Mouse (Mus musculus) regulatory T cell (primary cell): ENCODE results near the gene Pnmal1.

Experiments used
- in situ Hi-C: fragments of 300-600 bp; cut with MboI, MseI; formaldehyde crosslinking; loops from one replicate; pipeline ENCODE4 v1.15.1; 2025; ENCODE audit warnings: high pct_unique_total_duplicates

The Pnmal1 gene

DNA sequence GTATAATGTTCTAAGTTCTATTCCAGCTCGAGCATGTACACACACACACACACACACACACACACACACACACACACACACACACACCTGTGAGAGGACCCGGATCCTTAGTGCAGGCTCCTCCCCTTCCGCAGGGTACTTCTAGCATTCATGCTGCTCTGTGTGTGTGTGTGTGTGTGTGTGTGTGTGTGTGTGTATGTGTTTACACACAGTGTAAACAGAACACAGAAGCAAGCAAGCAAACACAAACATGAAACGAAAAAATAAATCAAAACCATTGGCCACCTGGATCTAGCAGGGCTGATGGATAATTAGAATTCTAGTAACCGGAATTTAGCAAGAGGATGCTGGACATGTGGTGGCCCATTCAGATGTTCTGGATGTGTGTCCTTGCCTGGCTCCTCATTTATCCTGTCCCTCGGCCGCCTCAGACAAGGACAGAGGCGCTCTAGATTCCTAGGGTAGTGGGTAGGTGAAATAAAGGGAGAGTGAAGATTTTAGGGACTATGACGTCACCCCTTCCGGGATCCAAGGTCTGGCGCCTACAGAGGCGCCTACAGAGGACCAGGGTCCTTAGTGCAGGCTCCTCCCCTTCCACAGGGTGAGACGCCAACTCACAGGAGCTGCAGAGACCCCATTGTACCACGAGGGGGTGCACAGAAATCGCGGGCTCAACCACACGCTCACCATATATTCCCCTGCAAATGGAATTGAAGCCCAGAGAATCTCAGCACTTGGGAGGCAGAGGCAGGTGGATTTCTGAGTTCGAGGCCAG, 8.4 kb upstream of the Pnmal1 start:
- in situ Hi-C loops: loop anchor here (5.0 kb wide), 2 partner anchors 46 to 106 kb away; no protein-coding TSS in a partner anchor

DNA sequence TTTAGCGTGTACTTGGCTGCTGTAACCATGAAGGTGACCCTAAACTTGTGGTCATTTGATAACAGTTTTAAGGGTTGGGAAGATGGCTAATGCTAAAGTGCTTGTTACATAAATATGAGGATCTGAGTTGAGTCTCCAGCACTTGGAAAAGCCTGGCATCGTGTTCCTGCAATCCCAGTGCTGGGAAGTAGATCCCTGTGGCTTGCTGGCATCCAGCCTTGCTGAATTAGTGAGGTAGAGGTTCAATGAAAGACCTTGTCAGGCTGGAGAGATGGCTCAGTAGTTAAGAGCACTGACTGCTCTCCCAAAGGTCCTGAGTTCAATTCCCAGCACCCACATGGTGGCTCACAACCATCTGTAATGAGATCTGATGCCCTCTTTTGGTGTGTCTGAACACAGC, 5.7 kb upstream of the Pnmal1 start:
- in situ Hi-C loops: loop anchor here (5.0 kb wide), 2 partner anchors 44 to 104 kb away; no protein-coding TSS in a partner anchor

DNA sequence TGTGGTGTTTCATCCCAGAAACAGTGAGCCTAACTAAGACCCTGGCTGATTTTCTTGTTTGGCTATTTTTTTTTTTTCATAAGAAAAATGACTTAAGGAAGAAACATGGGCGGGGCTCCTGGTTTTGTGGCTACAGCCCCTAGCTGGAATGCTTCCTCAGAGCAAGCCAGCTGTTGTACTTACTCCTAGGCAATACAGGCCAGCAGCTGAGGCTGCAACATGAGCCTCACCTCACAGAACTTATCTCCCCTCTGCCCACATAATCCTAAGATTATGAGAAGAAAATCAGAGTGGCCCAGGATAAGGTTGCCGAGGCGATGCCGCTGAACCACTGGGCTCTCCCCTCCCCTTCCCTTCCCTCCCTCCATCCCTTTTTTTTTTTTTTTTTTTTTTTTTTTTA, 3.8 kb upstream of the Pnmal1 start:
- in situ Hi-C loops: no loop called here

DNA sequence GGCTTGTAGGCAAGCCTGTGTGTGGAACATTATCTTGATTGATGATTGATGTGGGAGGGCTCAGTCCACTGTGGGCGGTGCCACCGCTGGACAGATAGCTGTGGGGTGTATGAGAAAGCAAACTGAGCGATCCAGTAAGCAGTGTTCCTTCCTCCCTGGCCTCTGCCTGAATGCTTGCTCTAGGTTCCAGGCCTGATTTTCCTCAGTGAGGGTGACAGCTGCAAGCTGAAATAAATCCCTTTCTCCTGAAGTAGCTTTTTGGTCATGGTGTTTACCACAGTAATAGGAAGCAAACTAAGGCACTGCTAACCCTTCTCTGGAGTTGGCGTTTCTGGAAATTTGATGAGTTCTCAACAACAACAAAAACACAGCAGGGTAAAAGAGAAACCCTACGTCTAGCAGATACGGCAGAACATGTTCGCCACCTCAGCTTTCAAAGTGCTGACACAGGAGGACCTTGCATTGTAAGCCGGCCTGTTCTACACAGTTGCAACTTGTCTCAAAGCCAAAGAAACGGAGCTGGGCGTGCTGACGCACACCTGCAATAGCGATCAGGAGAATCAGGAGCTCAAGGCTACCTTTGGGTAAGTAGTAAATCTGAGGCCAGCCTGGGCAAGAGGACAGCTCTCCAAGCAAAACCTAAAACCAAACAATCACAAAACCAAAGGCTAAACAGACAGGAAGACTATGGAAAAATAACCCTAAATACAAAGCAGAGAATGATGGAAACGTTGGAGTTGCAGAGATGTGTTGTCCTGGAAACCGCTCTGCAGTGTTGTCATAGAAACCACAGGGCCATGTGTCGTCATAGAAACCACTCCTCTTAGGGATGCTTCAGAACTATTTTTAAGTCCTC, 2.8 kb upstream of the Pnmal1 start:
- in situ Hi-C loops: no loop called here

DNA sequence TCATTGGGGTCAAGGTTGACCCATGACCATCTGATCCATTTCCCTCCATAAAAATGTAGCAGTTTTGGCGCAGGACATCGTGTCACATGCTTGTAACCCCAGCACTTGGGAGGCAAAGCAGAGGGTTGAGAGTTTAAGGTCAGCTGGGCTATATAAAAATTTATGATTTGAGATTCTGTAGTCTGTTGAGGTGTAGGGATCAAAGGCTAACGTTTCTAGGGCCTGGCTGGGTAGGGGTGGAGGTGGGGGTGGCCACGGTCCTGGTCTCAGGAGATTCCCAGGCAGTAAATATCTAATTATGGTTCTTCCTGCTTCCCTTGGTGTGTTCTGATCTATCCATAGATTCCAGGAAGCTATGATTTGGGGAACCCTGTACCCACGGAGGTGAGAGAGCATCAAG, 2.2 kb downstream of the Pnmal1 start:
- in situ Hi-C loops: no loop called here

DNA sequence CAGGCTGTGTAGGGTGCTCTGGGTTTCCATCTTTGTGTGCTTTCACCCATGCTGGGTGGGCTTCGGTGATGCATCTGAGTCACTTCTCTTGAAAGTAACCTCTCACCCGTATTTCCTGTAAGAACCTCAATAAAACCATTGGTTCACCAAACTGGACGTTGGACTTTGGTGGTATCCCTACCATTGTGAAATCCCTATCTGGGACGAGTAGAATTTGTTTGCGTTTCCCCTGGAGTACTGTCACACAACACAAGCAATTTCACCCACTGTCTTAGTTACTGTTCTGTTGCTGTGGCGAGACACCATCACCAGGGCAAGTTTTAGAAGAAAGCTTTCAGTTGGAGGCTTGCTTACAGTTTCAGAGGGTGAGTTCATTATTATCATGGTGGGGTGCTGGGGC, 8.9 kb downstream of the Pnmal1 start:
- in situ Hi-C loops: no loop called here

DNA sequence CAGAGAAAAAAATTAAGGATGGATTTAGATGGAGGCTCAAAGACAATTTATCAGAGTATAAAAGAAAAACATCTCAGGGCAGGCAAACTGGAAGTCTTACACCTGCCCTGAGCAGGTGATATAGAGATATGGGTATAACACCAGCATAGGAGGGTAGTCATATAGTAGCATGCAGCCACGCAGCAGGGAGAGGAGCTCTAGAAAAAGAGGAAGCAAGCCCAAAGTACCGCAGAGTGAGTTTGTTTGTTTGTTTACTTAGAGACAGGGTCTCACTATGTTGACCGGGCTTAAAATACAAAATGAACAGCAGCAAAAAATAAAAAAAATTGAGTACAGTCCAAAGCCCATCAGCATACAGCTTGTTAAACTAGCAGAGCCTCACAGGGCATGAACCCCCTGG, 11.7 kb downstream of the Pnmal1 start:
- in situ Hi-C loops: no loop called here

DNA sequence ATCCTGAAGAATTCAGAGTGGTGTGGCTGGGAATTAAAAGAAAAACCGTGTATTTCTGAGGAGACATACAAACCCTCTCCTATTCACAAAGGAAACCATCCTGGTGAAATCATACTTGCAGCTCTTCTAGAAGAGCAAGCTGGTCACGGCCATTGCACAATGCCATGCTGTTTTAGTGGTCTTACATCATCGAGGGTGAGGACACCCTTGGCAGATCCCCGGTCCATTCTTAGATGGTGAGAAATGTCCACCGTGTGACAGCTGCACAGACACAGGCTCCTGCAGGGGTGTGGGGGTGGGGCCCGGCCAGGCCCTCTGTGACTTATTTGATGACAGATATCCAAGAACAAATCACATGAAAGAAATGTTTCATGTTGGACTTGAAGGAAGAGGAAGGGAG, 14.5 kb downstream of the Pnmal1 start:
- in situ Hi-C loops: no loop called here

DNA sequence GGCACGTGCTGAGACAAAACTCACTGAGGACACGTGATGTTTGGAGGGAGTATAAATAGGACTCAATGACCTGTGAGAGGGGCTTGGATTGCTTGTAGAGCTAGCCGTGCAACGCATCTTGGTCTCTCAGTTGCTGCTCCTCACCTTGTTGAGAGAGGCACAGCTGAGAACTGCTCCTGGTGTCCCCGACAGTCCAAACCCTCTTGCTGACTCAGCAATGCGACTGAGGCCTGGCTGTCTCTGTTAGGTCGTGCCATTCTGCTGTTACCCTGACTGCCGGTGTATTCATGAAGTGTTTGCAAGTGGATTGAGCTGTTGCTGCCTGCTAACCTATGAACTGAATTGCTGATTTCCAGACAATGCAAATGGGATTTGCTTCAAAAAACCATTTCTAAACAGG, 16.8 kb downstream of the Pnmal1 start:
- in situ Hi-C loops: no loop called here

DNA sequence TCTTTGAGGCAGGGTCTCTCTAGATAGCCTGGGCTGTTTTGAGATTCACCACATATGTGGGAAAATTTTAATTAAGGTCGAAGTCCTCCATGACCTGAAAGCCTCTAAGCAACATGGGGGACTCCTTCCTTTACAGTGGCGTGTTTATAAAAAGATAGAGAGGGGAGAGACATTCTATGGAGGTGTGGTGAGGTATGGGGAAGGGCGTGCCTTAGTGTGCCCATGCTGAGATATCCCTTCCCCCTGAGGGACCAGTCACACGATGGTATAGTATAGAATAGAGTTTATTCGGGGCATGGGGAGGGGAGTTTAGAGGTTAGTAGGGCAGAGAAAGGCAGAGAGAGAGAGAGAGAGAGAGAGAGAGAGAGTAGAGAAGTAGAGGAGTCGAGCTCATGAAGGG, 18.7 kb downstream of the Pnmal1 start:
- in situ Hi-C loops: no loop called here

DNA sequence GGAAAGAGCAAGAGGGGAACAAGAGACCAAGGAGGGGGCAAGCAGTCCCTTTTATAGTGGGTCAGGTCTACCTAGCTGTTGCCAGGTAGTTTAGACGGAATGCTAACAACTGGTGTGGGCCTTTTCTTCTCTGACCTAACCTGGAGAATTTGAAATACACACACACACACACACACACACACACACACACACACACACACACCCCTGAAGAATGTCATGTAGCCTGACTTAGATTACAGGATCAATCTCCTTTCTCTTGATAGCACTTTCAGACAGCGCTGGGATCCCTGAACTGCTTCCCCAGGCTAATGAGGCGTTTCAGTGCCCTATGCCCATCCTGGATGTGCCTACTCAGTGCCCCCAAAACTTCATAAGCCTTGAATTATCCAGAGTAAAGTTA, 19.1 kb downstream of the Pnmal1 start:
- in situ Hi-C loops: no loop called here

DNA sequence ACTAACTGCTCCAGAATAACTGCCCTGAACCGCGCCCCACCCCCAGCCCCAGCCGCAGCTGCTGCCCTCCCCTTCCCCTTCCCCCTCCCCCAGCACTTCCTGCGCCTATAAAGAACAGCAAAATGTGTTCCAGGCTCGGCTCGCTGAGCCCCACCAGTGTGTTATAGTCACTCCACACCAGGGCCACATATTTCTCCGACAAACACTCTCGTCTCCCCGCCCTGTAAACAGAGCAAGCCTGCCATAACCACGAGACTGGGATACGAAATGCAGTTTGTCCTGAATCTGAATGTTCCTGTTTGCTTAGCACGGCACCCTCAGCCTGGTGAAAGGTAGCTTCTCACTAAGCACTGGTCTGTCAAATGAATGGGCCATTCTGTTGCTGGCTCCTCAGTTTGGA, 20.9 kb downstream of the Pnmal1 start:
- in situ Hi-C loops: no loop called here

DNA sequence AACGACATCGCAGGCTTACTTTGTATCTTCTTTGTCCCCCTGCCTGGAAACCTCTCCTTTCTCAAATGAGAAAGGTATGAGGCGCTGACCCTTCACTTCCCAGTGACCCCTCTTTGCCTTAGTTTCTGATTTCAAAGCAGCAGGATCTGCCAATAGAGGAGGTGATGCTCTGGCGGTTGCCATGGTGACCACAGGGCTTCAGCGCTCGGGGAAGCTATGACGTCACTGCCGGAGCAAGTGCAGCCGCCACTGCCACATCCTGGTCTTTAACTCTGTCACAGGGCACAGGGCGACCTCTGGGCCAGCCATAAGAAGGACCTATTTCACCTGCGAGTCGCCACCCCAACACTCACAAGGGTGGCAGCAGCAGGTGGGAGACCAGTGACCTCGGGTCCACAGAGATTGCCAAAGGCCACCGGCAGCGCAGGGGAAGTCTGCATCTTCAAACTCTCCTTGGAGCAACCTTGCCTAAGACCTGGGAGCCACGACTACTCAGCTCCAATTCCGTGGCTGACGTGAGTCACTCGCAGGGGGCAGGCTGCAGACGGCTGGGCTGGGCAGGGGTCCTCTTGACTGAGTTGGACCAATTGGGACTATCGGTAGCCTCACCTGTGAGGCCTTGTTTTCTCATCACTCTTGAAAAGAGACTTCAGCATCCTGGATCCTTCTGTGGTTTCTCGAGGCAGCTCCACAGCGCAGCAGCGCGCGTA, 23.5 kb downstream of the Pnmal1 start, which contains the start of gene Gm42372:
Gene Gm42372, plus strand, starts transcription at position 228 of the 710 bp plus-strand sequence.
- in situ Hi-C loops: no loop called here

DNA sequence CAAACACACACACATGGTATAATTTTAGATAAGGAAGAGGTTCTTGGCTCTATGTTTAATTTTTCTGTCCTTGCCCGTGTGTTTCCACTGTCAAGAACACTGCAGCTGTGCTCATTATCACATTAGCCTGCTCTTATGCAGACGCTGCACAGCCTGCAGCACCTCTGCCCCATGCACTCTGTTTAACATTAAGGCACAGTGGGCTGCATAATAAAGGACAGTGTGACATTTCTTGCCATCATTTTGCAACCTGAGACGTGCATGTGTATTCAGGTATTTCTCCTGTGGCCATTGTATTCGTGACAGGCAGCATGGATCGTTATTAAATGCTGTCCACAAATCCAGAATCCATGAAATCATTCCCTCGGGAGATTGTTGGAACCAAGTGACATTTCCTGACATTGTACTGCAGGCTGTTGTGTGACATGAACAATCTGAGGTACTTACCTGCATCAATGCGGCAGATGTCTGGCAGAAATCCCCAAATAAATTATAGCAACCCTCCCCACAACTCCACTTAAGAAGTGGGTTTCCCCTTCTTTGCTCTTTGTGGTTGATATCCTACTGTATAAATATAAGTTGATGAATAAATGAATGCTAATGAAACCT, 28.2 kb downstream of the Pnmal1 start:
- in situ Hi-C loops: no loop called here

DNA sequence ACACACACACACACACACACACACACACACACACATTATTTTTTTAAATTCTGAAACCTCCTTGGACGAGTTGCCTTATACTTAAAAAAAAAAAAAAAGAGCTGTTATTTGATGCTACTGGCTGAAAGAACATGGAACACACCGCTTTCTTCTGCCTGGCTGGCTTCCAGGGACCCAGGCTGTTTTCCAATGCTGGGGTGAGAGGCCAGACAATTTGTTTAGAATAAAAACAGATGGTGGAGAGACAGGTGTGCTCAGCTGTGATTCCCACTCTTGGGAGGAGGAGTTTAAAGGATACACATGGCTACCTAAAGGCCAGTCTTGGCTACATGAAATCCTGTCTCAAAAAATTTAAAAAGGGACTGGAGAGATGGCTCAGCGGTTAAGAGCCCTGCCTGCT, 28.9 kb downstream of the Pnmal1 start:
- in situ Hi-C loops: no loop called here

DNA sequence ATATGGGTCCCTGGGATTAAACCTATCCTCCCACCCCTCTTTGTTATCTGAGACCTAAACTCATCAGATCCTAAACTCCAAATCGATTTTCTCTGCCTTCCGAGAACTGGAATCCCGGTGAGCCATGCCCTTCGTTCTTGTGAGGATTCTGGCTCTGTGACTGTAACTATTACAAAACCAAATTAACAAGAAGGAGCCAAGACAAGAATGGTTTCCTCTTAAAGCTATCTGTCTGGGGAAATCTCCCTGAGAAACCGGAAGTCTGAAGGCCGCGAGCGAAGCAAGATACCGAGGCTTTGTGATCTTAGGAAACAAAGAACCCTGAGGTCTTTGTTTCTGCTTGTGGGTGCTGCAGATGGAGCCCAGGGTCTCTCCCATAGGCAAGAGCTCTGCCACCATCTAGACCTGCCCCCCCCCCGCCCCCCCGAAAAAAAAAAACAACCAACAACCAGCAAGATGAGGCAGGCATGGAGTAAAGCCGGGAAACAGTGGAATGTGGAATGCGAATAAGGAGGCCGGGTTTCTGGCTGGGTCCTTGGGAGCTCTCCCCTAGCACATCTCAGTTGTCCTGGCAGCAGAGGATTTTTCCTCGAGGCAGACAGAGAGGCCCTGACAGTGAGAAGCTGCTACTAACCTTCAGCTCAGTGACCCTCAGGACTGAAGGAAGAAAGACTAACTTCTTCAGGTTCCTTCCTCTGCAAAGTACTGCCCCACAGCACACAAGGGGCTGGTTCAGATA, 30.7 kb downstream of the Pnmal1 start:
- in situ Hi-C loops: no loop called here

DNA sequence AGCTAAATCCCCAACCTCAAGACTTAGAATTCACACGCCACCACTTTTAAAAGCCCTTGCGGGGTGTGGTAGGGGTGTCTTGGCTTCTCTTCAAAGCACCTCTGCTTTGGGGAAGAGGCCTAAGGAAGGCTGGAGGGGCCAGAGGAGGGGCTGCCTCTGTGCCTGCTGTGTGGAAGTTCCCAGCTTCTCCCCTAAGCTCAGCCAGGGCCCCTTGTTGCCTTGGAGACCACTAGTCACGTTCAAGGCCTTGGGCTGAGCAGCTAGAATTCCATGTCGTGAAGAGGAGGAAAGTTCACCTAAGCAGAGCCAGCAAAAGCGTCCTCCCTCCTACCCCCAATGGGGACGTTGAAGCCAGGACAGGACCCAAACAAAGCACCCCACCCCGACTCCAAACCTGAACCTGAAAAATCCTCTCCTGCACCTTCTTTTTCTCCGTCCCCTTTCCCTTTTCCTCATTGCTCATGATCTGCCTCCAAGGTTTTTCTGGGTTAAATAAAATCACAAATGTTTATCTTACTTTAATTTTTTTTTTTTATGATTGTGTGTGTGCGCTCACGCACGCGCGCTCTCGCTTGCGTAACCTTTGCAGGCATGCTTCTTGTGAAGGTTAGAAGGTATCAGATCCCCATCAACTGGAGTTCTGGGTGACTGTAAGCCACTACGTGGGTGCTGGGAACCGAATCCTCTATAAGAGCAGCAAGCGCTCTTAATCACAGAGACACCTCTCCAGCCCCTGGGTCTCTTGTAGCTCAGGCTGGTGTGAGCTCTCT, 32.4 kb downstream of the Pnmal1 start:
- in situ Hi-C loops: no loop called here

DNA sequence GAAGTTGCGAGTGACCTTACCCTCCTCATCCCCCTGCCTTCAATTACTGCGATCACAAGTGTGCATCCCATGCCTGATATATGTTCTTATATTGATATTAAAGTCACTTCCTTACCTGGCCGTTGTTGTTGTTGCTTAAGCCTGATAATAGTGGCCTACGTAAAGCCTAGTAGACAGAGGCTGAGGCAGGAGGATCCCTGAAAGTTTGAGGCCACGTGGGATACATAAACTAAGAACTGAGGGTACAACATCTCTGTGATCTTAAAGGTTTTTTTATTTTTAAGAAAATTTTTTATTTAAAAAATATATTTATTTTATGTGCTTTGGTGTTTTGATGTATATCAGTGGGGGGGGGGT, 33.0 kb downstream of the Pnmal1 start, which contains the start of gene Ccdc8:
Gene Ccdc8, plus strand, starts transcription at position 258 of the 357 bp plus-strand sequence.
- in situ Hi-C loops: no loop called here

DNA sequence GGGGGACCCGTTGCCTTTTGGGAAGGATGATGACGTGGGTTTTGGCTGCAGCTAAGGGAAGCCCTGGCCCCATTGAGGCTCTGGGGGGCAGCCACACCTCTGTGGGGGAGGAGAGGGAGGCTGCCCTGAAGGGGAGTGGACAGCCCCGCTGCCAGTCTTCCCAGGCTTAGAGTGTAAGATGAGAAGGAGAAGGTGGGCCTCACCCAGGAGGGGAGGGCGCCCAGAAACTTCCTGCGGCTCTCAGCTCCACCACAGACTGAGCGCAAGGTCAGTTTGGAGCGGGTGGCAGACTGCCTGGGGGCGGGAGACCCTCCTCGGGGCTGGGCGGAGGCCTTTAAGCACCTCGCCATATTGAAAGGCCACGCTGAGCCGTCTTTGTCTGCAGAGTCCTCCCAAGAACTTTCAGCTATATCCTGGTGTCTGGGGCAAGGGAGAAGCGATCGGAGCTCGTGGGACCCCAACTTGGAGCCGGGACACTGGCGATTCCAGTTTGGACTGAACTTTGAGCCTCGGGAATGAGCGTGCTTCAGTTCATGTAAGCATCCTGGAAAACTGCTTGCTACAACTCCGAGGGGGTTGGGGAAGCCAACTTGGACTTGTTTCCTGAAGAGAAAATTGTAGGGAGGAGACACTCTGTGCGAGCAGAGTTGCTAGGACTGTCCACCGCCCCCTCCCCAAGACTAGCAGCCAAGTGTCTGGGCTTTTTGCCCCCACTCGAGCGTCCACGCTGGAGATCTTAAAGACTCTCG, 34.3 kb downstream of the Pnmal1 start:
- in situ Hi-C loops: no loop called here

DNA sequence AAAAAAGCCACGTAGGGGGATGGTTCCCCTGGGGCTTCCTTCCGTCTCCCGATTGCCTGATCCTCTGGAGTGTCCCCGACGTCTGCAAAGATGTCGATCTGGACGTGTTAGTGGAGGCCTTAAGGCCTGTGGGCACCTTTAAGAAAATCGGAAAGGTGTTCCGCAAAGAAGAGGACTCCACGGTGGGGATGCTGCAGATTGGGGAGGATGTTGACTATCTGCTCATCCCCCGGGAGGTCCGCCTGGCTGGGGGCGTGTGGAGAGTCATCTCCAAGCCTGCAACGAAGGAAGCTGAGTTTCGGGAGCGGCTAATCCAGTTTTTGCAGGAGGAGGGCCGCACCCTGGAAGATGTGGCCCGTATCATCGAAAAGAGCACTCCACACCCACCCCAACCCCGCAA, 34.9 kb downstream of the Pnmal1 start:
- in situ Hi-C loops: no loop called here
